Mouse (Mus musculus) ES-Bruce4 (cell line): ENCODE measurements around the gene Pkm.

ENCODE experiments used
- CTCF ChIP-seq: IDR thresholded peaks from one replicate; pipeline ENCODE4 v1.8.1; 2011; ENCODE audit warnings: low read depth, low read length
- EP300 ChIP-seq: IDR thresholded peaks from 2 replicates; pipeline ENCODE4 v1.6.1; 2011; ENCODE audit warnings: low read depth, low read length; ENCODE audit not compliant: insufficient read depth
- POLR2A ChIP-seq: IDR thresholded peaks from one replicate; pipeline ENCODE4 v1.8.1; 2011; ENCODE audit warnings: low read length; ENCODE audit not compliant: insufficient read depth

GRCm38 (mm10) chr9:59667904-59668303 lies 11.7 kb downstream of the Pkm start:
- no peak for TF ChIP-seq POLR2A
- TF ChIP-seq CTCF = no peak
- TF ChIP-seq EP300 = no peak
